Mouse (Mus musculus) neutrophil, adult 65 days (primary cell): Measurements from ENCODE around the gene Dmwd. TPM values are rescaled to one million over a fixed set of nuclear protein-coding genes. Genes with fewer than 3 reads are reported as not detected.

Source experiments
- total RNA-seq: library from RNA; stranded (reverse); gene quantifications from 2 replicates; pipeline ENCODE4 v1.2.4, GENCODE M21; 2023

The Dmwd gene
- 17.9 and 18.4 TPM in 2 replicates for total RNA-seq

DNA sequence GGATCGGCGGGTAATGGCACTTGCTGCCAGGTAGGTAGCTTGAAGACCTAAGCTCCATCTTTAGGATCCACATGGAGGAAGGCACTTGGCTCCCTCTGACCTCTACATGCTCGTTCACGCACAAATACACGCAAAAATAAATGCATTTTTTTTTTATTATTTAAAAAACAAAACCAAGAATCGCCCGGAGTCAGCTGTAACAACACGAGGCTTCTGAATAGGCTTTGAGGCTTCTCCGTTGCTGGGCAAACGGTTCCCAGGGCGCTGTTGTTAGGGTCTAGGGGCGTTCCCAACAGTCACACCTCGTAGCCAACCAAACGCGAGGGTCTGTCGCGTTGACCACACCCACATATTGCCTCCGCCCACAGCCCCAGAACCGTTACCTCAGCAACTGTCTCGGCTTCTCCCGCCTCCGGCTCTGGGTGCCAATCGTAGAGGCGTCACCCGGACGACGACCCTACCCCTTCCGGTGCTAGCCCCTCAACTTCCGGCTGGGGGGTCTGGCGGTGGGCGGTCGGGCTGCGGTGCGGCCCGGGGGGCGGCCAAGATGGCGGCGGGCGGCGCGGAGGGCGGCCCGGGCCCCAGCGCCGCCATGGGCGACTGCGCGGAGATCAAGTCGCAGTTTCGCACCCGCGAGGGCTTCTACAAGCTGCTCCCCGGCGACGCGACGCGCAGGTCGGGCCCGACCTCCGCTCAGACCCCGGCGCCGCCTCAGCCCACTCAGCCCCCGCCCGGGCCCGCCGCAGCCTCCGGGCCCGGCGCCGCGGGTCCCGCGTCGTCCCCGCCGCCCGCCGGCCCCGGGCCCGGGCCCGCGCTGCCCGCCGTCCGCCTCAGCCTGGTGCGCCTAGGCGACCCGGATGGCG lies at the start of gene Dmwd:
Dmwd (plus strand) TSS at position 505 of the 863 bp plus-strand sequence.

DNA sequence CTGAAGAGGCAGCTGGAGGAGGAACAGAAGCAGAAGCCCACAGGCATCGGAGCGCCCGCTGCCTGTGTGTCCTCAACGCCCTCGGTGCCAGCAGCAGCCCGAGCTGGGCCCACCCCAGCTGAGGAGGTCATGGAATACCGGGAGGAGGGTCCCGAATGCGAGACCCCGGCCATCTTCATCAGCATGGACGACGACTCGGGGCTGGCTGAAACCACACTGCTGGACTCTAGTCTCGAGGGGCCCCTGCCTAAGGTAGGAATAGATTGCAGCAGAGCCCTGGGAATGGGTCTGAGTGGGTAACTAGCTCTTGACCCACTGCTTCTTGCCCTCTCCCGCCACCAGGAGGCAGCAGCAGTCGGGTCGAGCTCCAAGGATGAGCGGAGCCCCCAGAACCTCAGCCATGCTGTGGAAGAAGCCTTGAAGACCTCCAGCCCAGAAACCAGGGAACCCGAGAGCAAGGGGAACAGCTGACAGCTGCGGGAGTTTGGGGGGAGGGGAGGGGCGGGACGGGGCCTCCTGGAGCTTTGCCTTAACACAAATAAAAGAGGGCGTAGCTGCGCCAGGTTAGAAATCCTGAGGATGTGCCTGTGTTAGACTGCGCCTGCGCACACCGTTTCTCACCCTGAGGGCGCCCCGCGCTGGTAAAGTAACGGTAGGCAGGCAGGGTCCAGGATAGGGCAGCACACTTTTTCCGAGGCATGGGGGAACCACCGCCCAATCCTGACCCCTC lies 21.8 kb upstream of the Dmwd start, which contains the start of gene Rsph6a:
Rsph6a (plus strand) TSS at position 644 of the 730 bp plus-strand sequence.

DNA sequence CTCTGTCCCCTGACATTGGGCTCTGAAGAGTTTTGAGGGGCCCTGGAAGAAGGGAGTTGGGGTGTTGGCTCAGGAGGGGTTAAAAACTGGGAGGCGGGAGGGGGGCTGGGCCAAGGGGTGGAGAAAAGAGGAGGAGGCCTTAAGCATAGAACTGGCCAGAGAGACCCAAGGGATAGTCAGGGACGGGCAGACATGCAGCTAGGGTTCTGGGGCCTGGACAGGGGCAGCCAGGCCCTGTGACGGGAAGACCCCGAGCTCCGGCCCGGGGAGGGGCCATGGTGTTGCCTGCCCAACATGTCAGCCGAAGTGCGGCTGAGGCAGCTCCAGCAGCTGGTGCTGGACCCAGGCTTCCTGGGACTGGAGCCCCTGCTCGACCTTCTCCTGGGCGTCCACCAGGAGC lies 7.7 kb downstream of the Dmwd start, which contains the start of gene Dmpk:
Dmpk (plus strand) TSS at position 149 of the 400 bp plus-strand sequence.

DNA sequence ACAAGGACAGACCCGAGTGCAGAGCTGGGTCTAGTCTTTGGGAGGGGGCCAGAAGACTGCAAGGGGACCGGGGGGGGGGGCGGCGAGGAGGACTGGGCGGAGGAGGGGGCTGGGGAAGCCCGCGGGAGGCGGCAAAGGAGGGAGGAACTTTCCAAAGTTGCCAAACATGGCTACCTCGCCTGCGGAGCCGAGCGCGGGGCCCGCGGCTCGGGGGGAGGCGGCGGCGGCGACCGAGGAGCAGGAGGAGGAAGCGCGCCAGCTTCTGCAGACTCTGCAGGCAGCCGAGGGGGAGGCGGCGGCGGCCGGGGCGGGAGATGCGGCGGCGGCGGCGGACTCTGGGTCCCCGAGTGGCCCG lies 18.4 kb downstream of the Dmwd start, which contains the start of gene Six5:
Six5 (plus strand) TSS at position 124 of the 355 bp plus-strand sequence.

DNA sequence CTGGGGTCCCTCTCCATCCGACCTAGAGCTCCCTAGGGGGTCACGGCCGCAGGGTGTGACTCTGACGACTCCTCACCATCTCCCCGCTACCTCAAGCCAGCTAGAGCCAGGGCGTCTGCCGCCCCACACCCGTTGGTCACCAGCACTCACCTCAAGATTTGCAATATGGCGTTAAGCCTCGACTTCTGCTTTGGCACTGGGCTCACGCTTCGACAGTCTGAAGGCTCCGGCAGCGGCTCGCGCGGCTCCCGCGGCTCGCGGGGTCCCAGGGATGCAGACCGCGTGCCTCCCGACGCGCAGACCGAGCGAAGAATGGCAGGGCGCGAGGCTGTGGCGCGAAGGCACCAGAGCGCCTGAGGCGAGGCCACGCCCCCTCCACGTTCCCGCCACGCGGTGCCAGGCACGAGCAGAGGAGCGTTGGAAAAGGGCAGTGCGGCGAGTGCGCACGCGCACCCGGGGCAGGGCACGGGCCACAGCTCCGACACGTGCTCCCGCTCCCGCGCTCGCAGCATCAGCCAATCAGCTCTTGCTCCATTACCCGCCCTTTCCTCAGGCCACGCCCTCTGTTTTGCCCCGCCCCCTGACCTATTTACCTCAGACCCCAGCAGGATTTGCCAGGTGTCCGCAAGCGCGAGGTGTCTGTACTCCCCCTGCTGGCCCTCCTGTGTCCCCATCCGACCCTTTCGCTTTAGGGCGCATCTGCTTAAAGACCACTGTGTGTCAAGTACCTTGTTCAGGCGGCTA lies 42.2 kb downstream of the Dmwd start, which contains the start of gene Gm4969:
Gm4969 (minus strand) TSS at position 341 of the 744 bp plus-strand sequence.

DNA sequence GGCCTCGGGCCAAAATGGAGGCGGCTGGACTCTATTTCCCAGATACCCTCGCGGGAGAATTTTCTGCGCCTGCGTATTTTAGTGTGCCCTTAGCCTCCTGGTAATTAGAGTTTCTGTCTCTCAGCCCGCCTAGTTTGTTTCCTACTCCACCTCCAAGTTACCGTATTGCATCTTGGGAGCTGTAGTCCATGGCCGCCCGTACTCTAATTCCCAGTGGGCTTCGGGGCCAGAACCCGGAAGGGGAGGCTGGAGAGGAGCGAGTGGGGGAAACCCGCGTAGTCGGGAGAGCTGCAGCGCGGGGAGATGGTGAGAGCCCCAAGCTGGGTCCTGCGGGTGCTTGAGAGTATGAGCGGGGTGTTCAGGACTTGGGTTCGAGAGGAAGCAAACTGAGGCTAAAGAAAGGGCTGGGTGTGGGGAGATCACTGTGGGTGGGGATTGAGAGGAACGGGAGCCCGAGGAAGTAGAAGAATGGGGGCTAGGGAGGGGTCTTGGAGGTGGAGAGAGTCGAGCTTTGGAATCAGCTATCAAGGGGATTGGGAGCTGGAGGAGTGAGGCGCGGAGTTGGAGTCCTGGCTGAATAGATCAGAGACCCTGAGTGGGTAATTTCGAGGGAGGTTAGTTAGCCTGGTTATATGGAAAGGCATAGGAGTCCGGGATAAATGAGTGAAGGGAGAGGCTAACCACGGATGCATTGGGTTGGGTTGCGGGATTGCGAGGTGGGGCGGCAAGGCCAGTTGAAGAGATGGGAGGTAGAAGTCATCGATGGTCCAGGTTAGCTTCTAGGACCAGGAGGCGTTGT lies 43.8 kb downstream of the Dmwd start, which contains the start of gene Fbxo46:
Fbxo46 (plus strand) TSS at position 229 of the 799 bp plus-strand sequence.

Other genes starting within 250 kb of the Dmwd start
- gene Mill2, start 236.3 kb upstream of the Dmwd start, total RNA-seq = not detected in 2 replicates
- gene Pglyrp1, start 204.9 kb upstream of the Dmwd start, total RNA-seq = 2,075 and 2,383 TPM in 2 replicates
- 11.2 and 12.3 TPM in 2 replicates for gene Ccdc61, start 165.8 kb upstream of the Dmwd start, total RNA-seq
- gene Nova2, start 150.3 kb upstream of the Dmwd start, total RNA-seq = not detected in 2 replicates
- not detected in 2 replicates for gene Nanos2, start 88.8 kb upstream of the Dmwd start, total RNA-seq
- gene Mypop, start 85.0 kb upstream of the Dmwd start, total RNA-seq = 0.48 TPM in 1 of 2 replicates, not detected in the other
- 11.7 and 14.2 TPM in 2 replicates for gene Irf2bp1, start 72.2 kb upstream of the Dmwd start, total RNA-seq
- gene Foxa3, start 52.7 kb upstream of the Dmwd start, total RNA-seq = not detected in 2 replicates
- gene Sympk, start 51.9 kb upstream of the Dmwd start, total RNA-seq = 48.2 and 50.0 TPM in 2 replicates
- gene Rsph6a, start 21.5 kb upstream of the Dmwd start, total RNA-seq = not detected in 2 replicates
- gene Dmpk, start 7.6 kb downstream of the Dmwd start, total RNA-seq = 3.2 and 5.1 TPM in 2 replicates
- not detected in 2 replicates for gene Six5, start 18.4 kb downstream of the Dmwd start, total RNA-seq
- gene Gm4969, start 42.1 kb downstream of the Dmwd start, total RNA-seq = not detected in 2 replicates
- gene Fbxo46, start 43.6 kb downstream of the Dmwd start, total RNA-seq = 10.8 and 13.2 TPM in 2 replicates
- gene Qpctl, start 73.1 kb downstream of the Dmwd start, total RNA-seq = 9.2 and 15.5 TPM in 2 replicates
- 23.1 and 30.1 TPM in 2 replicates for gene Snrpd2, start 73.5 kb downstream of the Dmwd start, total RNA-seq
- gene Gipr, start 89.9 kb downstream of the Dmwd start, total RNA-seq = not detected in 2 replicates
- 66.7 and 67.7 TPM in 2 replicates for gene Eml2, start 100.2 kb downstream of the Dmwd start, total RNA-seq
- 0.14 and 0.25 TPM in 2 replicates for gene Gpr4, start 136.3 kb downstream of the Dmwd start, total RNA-seq
- 23.2 and 33.0 TPM in 2 replicates for gene Opa3, start 152.1 kb downstream of the Dmwd start, total RNA-seq
- 743 and 770 TPM in 2 replicates for gene Vasp, start 195.6 kb downstream of the Dmwd start, total RNA-seq
- gene Ppm1n, start 203.8 kb downstream of the Dmwd start, total RNA-seq = 1.2 TPM in 2 replicates
- gene Rtn2, start 206.4 kb downstream of the Dmwd start, total RNA-seq = not detected in 2 replicates
- gene Fosb, start 233.8 kb downstream of the Dmwd start, total RNA-seq = 1,152 and 1,682 TPM in 2 replicates